Mouse (Mus musculus) thymus, adult 2 months (tissue): ENCODE data around the gene Nox1. TPM values are rescaled to one million over a fixed set of nuclear protein-coding genes. Genes with fewer than 3 reads are reported as not detected.

Source experiments
- DNase-seq: peaks from one replicate; pipeline ENCODE4 v3.0.0; 2021
- H3K27ac ChIP-seq: fragments of 200-500 bp; 2 replicates; pipeline ENCODE4 v1.5.1; 2012; ENCODE audit warnings: low read length, control low read depth; ENCODE audit not compliant: control insufficient read depth, insufficient read depth
- H3K27me3 ChIP-seq: fragments of 200-500 bp; 2 replicates; pipeline ENCODE4 v1.6.1; 2012; ENCODE audit warnings: mild to moderate bottlenecking, low read length, moderate library complexity, mixed read lengths; ENCODE audit not compliant: control insufficient read depth, insufficient read depth
- H3K36me3 ChIP-seq: fragments of 200-500 bp; 2 replicates; pipeline ENCODE4 v1.6.1; 2012; ENCODE audit warnings: mild to moderate bottlenecking, low read length, moderate library complexity; ENCODE audit not compliant: control insufficient read depth, insufficient read depth
- H3K4me1 ChIP-seq: fragments of 200-500 bp; replicated peaks from 2 replicates; pipeline ENCODE4 v1.6.1; 2012; ENCODE audit warnings: low read length; ENCODE audit not compliant: control insufficient read depth, insufficient read depth
- H3K4me3 ChIP-seq: fragments of 200-500 bp; 2 replicates; pipeline ENCODE4 v1.5.1; 2012; ENCODE audit warnings: mild to moderate bottlenecking, low read length, control low read depth, moderate library complexity; ENCODE audit not compliant: control insufficient read depth, insufficient read depth
- CTCF ChIP-seq: fragments of 200-500 bp; IDR thresholded peaks from 2 replicates; pipeline ENCODE4 v1.5.1; 2012; ENCODE audit warnings: mild to moderate bottlenecking, control low read depth, low read length, moderate library complexity, borderline replicate concordance; ENCODE audit not compliant: control insufficient read depth, poor library complexity, insufficient read depth; ENCODE audit errors: extremely low read depth
- POLR2A ChIP-seq: fragments of 200-500 bp; IDR thresholded peaks from 2 replicates; pipeline ENCODE4 v1.6.1; 2012; ENCODE audit warnings: mild to moderate bottlenecking, low read length, control low read depth, moderate library complexity; ENCODE audit not compliant: control insufficient read depth, poor library complexity, insufficient read depth; ENCODE audit errors: extremely low read depth
- WGBS: fragments of 180-500 bp; shearing (Covaris S2); methylation state at CpG from one replicate; pipeline ENCODE4 v1.1.7; 2018; 5-methylcytosine and 5-hydroxymethylcytosine counted together
- polyA plus RNA-seq: library from polyadenylated mRNA; depleted of rRNA; stranded (reverse); fragments of >200 nt; gene quantifications from 2 replicates; pipeline ENCODE4 v1.2.3, GENCODE M21; 2012; rRNA removed

Nox1 gene
- polyA plus RNA-seq, 1 experiment: 0.34 TPM

GRCm38 (mm10) chrX:134085453-134085852 is 136.3 kb downstream of the Nox1 start:
- Histone ChIP-seq H3K4me1 (no peaks in the 10 kb centered on the region), H3K4me3 (no peak overlapping the region), H3K27ac (no peak overlapping the region), H3K36me3 (peaks cover 28% of the 10 kb centered on the region), H3K27me3 (no peaks in the 10 kb centered on the region)
- DNase-seq: no peak
- WGBS: 92% methylated on average over 1 of the region's 1 CpGs
- TF ChIP-seq CTCF (no peak), POLR2A (no peak)

GRCm38 (mm10) chrX:134059764-134060163 is 162.0 kb downstream of the Nox1 start:
- H3K36me3 ChIP-seq: peaks cover 11% of the 10 kb centered on the region; the same call in 1 of the 2 replicates
- no peak for DNase-seq
- WGBS: under 1% methylated on average over 10 of the region's 10 CpGs
- H3K27me3 ChIP-seq: no peaks in the 10 kb centered on the region
- H3K27ac ChIP-seq: peak overlapping the region; percentile 76
- H3K4me1 ChIP-seq: no peaks in the 10 kb centered on the region
- H3K4me3 ChIP-seq: peak overlapping the region; percentile 75
- no peak for TF ChIP-seq CTCF
- TF ChIP-seq POLR2A: no peak

DNA sequence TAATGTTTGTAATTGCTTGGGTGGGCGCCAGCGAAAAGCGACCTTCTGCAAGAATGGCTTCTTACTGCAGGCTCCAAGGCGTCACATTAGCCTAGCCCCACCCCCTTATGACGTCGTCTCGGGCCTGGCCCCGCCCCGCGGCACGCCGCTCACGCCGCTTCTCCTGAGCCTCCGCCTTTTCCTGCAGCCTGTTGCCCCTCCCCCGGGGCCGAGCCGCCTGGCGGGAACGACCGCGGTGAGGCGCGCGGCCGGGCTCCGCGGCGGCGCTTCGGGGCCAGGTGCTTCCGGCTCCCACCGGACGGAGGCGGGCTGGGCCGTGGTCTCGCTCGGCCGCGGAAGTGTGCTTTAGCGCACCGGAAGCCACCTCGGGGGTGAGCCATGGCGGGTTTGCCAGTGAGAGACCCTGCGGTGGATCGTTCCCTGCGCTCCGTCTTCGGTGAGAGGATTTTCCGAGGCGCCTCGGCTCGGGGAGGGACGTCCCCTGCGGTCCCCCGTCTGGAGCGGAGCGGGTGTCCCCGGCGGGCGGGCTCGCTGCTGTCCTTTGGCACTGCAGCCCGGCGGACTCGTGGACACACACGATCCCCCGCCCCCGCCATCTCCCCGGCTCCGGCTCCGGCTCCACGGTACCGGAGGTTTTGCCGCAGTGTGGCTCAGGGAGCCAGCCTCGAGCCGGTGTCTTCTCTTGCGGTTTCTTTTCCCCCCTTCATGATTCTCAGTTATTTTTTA is 162.6 kb downstream of the Nox1 start, which contains the start of gene Cstf2:
Cstf2 (plus strand) TSS at position 201 of the 726 bp plus-strand sequence.
- DNase-seq: peak; percentile 95
- peak within 1 kb of the TSS; percentile 75 for H3K4me3 ChIP-seq
- peaks cover 11% of the 10 kb centered on the region; the same call in 1 of the 2 replicates for H3K36me3 ChIP-seq
- H3K4me1 ChIP-seq: no peaks in the 10 kb centered on the region
- under 1% methylated on average over 71 of the region's 77 CpGs for WGBS
- TF ChIP-seq CTCF: 0 out of 2 replicates have a peak, but pooled peaks have one; percentile 33
- peak; percentile 58; the same call in 1 of the 2 replicates for TF ChIP-seq POLR2A
- no peaks in the 10 kb centered on the region for H3K27me3 ChIP-seq
- H3K27ac ChIP-seq: peak within 1 kb of the TSS; percentile 76

GRCm38 (mm10) chrX:134058040-134058875 is 163.5 kb downstream of the Nox1 start:
- H3K4me3 ChIP-seq: peak overlapping the region; percentile 75; the same call in 1 of the 2 replicates
- H3K4me1 ChIP-seq: no peaks in the 10 kb centered on the region
- no peak for DNase-seq
- 79% methylated on average over 14 of the region's 14 CpGs for WGBS
- H3K36me3 ChIP-seq: peaks cover 11% of the 10 kb centered on the region; the same call in 1 of the 2 replicates
- TF ChIP-seq POLR2A (no peak), CTCF (no peak)
- H3K27ac ChIP-seq: no peak overlapping the region
- no peaks in the 10 kb centered on the region for H3K27me3 ChIP-seq

DNA sequence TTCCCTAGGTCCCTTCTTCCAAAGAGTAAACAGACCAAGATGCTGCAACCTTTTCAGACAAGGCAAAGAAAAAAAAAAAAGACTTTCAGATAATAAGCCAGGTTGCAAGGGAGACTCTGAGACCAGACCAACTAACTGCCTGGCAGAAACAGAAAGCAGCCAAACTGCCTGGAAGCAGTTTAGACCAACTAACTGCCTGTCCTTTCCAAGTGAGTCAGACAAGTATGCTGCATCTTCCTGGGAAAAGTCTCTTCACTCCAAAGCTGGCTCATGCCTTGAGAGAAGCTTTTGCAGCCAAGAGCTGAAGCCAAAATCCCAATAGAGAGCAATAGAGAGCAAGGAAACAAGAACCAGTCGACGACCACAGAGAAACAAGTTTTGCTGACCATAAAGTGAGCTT is 164.9 kb downstream of the Nox1 start:
- Histone ChIP-seq H3K36me3 (peaks cover 6% of the 10 kb centered on the region; the same call in 1 of the 2 replicates), H3K27me3 (no peaks in the 10 kb centered on the region), H3K4me3 (no peak overlapping the region), H3K27ac (no peak overlapping the region), H3K4me1 (no peaks in the 10 kb centered on the region)
- WGBS: 84% methylated on average over 2 of the region's 2 CpGs
- no peak for TF ChIP-seq POLR2A
- no peak for TF ChIP-seq CTCF
- DNase-seq: no peak

DNA sequence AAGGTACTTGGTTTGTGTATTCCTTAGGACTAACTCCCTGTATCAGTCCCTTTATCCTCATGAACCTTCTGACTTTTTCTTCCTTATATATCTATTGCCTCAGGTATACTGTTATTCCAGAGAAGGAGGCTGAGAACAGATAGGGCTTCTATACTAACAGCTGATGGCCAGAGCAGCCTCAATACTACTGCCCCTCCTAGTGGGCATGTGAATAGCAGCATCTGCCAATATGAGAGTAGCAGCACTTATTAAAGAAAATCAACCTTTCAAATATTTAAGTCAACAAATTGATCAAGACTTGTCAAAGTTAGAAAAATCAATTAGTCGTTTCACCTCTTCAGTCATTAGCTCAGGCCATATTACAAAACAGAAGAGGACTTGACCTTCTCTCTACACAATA is 172.8 kb downstream of the Nox1 start:
- DNase-seq: no peak

More for the DNA sequence above, 172.8 kb downstream of the Nox1 start:
- no peaks in the 10 kb centered on the region for H3K27me3 ChIP-seq
- no peak for TF ChIP-seq POLR2A
- TF ChIP-seq CTCF: no peak
- H3K4me1 ChIP-seq: no peaks in the 10 kb centered on the region
- WGBS: 81% methylated on average over 1 of the region's 1 CpGs
- no peaks in the 10 kb centered on the region for H3K36me3 ChIP-seq
- no peak overlapping the region for H3K4me3 ChIP-seq
- no peak overlapping the region for H3K27ac ChIP-seq

Other genes with a start within 250 kb of the Nox1 start
- 0.27 and 0.37 TPM in 2 replicates for gene Sytl4, start 240.1 kb downstream of the Nox1 start, polyA plus RNA-seq
- 47.2 and 49.6 TPM in 2 replicates for gene Cstf2, start 162.8 kb downstream of the Nox1 start, polyA plus RNA-seq
- gene Xkrx, start 59.9 kb downstream of the Nox1 start, polyA plus RNA-seq: 15.1 and 19.1 TPM in 2 replicates
- not detected in 2 replicates for gene Arl13a, start 34.5 kb downstream of the Nox1 start, polyA plus RNA-seq
- gene Trmt2b, start 55.0 kb upstream of the Nox1 start, polyA plus RNA-seq: 10.2 and 11.8 TPM in 2 replicates
- 1.9 and 2.3 TPM in 2 replicates for gene Tmem35a, start 73.3 kb upstream of the Nox1 start, polyA plus RNA-seq
- 5.5 and 6.4 TPM in 2 replicates for gene Cenpi, start 86.1 kb upstream of the Nox1 start, polyA plus RNA-seq
- 0.97 and 1.1 TPM in 2 replicates for gene Drp2, start 182.6 kb upstream of the Nox1 start, polyA plus RNA-seq